Mouse (Mus musculus): ENCODE data around the gene Inha.

Inha gene

GRCm38 (mm10) chr1:75507006-75507405 is at the start of gene Inha:
Gene Inha, plus strand, starts transcription at chr1:75507077.
- no peak for DNase-seq (ENCODE audit: low spot score)

- no peak for DNase-seq (ENCODE audit: low spot score)
Observed at GRCm38 (mm10) chr1:75457710-75458024, 49.2 kb upstream of the Inha start.

- no peak for DNase-seq (ENCODE audit: low spot score)
Observed at GRCm38 (mm10) chr1:75458025-75458788, 48.7 kb upstream of the Inha start.

GRCm38 (mm10) chr1:75458789-75459684 is 47.8 kb upstream of the Inha start:
- no peak for DNase-seq (ENCODE audit: low spot score)

GRCm38 (mm10) chr1:75460297-75460696 is 46.6 kb upstream of the Inha start:
- no peak for DNase-seq (ENCODE audit: low spot score)

GRCm38 (mm10) chr1:75462636-75463035 is 44.2 kb upstream of the Inha start:
- peak; percentile 51 for DNase-seq (ENCODE audit: low spot score)

- DNase-seq (ENCODE audit: low spot score), result peak; percentile 48
Observed at GRCm38 (mm10) chr1:75463652-75464204, 43.1 kb upstream of the Inha start.

- peak; percentile 76 for DNase-seq (ENCODE audit: low spot score)
Observed at GRCm38 (mm10) chr1:75467215-75467927, 39.5 kb upstream of the Inha start.

- no peak for DNase-seq (ENCODE audit: low spot score)
Observed at GRCm38 (mm10) chr1:75469287-75469825, 37.5 kb upstream of the Inha start.

- DNase-seq (ENCODE audit: low spot score), result no peak
Observed at GRCm38 (mm10) chr1:75476441-75476840, 30.4 kb upstream of the Inha start.

- peak; percentile 70 for DNase-seq (ENCODE audit: low spot score)
Observed at GRCm38 (mm10) chr1:75477264-75477965, 29.5 kb upstream of the Inha start.

- DNase-seq (ENCODE audit: low spot score), result no peak
Observed at GRCm38 (mm10) chr1:75477966-75478290, 28.9 kb upstream of the Inha start.

GRCm38 (mm10) chr1:75478497-75478896 is 28.4 kb upstream of the Inha start:
- no peak for DNase-seq (ENCODE audit: low spot score)

- peak; percentile 84 for DNase-seq (ENCODE audit: low spot score)
Observed at GRCm38 (mm10) chr1:75478916-75479634, 27.8 kb upstream of the Inha start, which contains the start of the genes Chpf and Tmem198. Gene Chpf, minus strand, starts transcription at chr1:75479307. Gene Tmem198, plus strand, starts transcription at chr1:75479532.

- DNase-seq (ENCODE audit: low spot score), result no peak
Observed at GRCm38 (mm10) chr1:75479635-75479989, 27.3 kb upstream of the Inha start.

GRCm38 (mm10) chr1:75480036-75480435 is 26.8 kb upstream of the Inha start:
- no peak for DNase-seq (ENCODE audit: low spot score)

GRCm38 (mm10) chr1:75480735-75481134 is 26.1 kb upstream of the Inha start:
- DNase-seq (ENCODE audit: low spot score), result no peak

GRCm38 (mm10) chr1:75486561-75486960 is 20.3 kb upstream of the Inha start:
- DNase-seq (ENCODE audit: low spot score), result no peak

- no peak for DNase-seq (ENCODE audit: low spot score)
Observed at GRCm38 (mm10) chr1:75487040-75487404, 19.9 kb upstream of the Inha start.

- no peak for DNase-seq (ENCODE audit: low spot score)
Observed at GRCm38 (mm10) chr1:75487405-75488161, 19.3 kb upstream of the Inha start.

All from c-Kit-positive CD71-positive TER-119-positive erythroid progenitor cells, embryonic 14.5 days (primary cell).